Mouse (Mus musculus) forebrain, embryonic 11.5 days (tissue): ENCODE data around the gene Zfp354a. TPM values are rescaled to one million over a fixed set of nuclear protein-coding genes. Genes with fewer than 3 reads are reported as not detected.
"Not testable (repeated sequence)": the region's sequence is repeated elsewhere in the genome, so short reads cannot be mapped to it uniquely, and the experiment has no call there.

ENCODE experiments used
- ATAC-seq: fragments of 200-750 bp; cut with Nextera tagmentation; replicated peaks from 2 replicates; pipeline ENCODE4 v1.8.0; 2017; ENCODE audit warnings: moderate TSS enrichment; ENCODE audit not compliant: low FRiP score
- DNase-seq: peaks from one replicate; pipeline ENCODE4 v3.0.0-alpha.2; 2017; ENCODE audit warnings: low spot score
- H3K27ac ChIP-seq: fragments of 300-500 bp; sonication (generic); 2 replicates; pipeline ENCODE4 v1.5.1; 2014; ENCODE audit warnings: low read depth, low read length
- H3K27me3 ChIP-seq: fragments of 300-500 bp; sonication (generic); 2 replicates; pipeline ENCODE4 v1.6.1; 2014; ENCODE audit warnings: mild to moderate bottlenecking, low read length, mixed read lengths; ENCODE audit not compliant: control insufficient read depth, insufficient read depth
- H3K36me3 ChIP-seq: fragments of 300-500 bp; sonication (generic); 2 replicates; pipeline ENCODE4 v1.6.1; 2014; ENCODE audit warnings: mild to moderate bottlenecking, low read length, moderate library complexity, mixed read lengths; ENCODE audit not compliant: control insufficient read depth, insufficient read depth
- H3K4me1 ChIP-seq: fragments of 300-500 bp; sonication (generic); replicated peaks from 2 replicates; pipeline ENCODE4 v1.6.1; 2014; ENCODE audit warnings: low read length, mixed read lengths; ENCODE audit not compliant: control insufficient read depth, insufficient read depth
- H3K4me2 ChIP-seq: fragments of 300-500 bp; sonication (generic); 2 replicates; pipeline ENCODE4 v1.6.1; 2014; ENCODE audit warnings: low read depth, mild to moderate bottlenecking, low read length, moderate library complexity, mixed read lengths; ENCODE audit not compliant: severe bottlenecking
- H3K4me3 ChIP-seq: fragments of 300-500 bp; sonication (generic); 2 replicates; pipeline ENCODE4 v1.5.1; 2014; ENCODE audit warnings: low read depth, low read length
- H3K9ac ChIP-seq: fragments of 300-500 bp; sonication (generic); 2 replicates; pipeline ENCODE4 v1.6.1; 2014; ENCODE audit warnings: low read length
- H3K9me3 ChIP-seq: fragments of 300-500 bp; sonication (generic); 2 replicates; pipeline ENCODE4 v1.6.1; 2016; ENCODE audit warnings: low read length, mixed read lengths; ENCODE audit not compliant: control insufficient read depth
- WGBS: fragments of 180-500 bp; shearing (Covaris S2); extraction: QIAGEN DNeasy Blood & Tissue Kit; methylation state at CpG from one replicate; pipeline ENCODE4 v1.1.7; 2014; 5-methylcytosine and 5-hydroxymethylcytosine counted together
- polyA plus RNA-seq: library from polyadenylated mRNA; unstranded; fragments of >200 nt; fragmentation: Nextera tagmentation; extraction: Ambion mirVana; gene quantifications from 2 replicates; pipeline ENCODE4 v1.2.1, GENCODE M21; 2014

The Zfp354a gene
- 9.7 and 11.6 TPM in 2 replicates for polyA plus RNA-seq

DNA sequence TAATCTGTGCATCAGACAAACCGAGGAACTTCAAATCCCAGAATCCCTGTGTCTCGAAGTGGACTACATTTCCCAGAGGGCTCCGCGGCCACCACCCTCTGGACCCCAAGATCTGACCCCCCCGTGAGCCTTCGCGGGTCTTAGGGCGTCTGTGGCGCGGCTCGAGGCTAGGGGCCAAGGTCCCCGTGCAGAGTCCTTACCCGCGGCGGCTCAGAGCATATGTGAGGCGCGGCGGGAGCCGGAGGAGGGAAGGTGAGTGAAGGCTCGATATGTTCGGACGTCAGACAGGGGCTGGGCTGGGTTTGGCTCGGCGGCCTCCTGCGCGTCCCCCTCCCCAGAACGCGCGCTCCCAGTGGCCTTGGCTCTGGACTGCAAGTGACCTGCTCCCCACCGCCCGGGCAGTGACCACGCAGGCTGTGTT is at the start of gene Zfp354a:
TSS of gene Zfp354a (plus strand) at position 107 of the 421 bp plus-strand sequence.
- peak; percentile 86 for DNase-seq
- no peaks in the 10 kb centered on the region for H3K36me3 ChIP-seq
- H3K9me3 ChIP-seq, result no peaks in the 10 kb centered on the region
- H3K9ac ChIP-seq, result peak within 1 kb of the TSS; percentile 74
- H3K4me1 ChIP-seq, result peaks cover 2% of the 10 kb centered on the region; the same call in 1 of the 2 replicates
- H3K27me3 ChIP-seq, result no peaks in the 10 kb centered on the region
- H3K4me3 ChIP-seq, result peak within 1 kb of the TSS; percentile 61
- H3K27ac ChIP-seq, result no peak within 1 kb of the TSS
- under 1% methylated on average over 32 of the region's 32 CpGs for WGBS
- peak within 1 kb of the TSS; percentile 62 for H3K4me2 ChIP-seq
- peak; percentile 92 for ATAC-seq

DNA sequence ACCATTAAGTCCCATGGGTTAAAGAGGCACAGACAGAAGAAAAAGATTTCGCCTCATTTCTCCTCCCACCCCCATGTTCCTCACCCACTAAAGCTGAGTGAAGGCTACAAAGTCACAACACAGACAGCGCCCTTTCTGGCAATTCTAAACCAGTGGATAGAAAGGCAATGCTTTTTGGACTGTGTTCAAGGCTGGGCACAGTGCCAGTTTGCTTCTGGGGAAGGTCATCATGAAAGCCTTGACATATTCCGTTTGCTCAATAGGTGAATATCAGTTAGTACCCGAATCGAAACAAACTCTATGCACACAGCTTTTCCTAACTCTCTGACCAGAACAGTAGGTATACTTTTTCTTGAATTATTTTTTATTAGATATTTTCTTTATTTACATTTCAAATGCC is 47.2 kb upstream of the Zfp354a start:
- no peak for DNase-seq
- Histone ChIP-seq H3K4me3 (no peak overlapping the region), H3K27me3 (no peaks in the 10 kb centered on the region), H3K9ac (no peak overlapping the region), H3K4me1 (no peaks in the 10 kb centered on the region), H3K36me3 (no peaks in the 10 kb centered on the region), H3K4me2 (no peak overlapping the region), H3K9me3 (no peaks in the 10 kb centered on the region), H3K27ac (no peak overlapping the region)
- 81% methylated on average over 5 of the region's 5 CpGs for WGBS
- ATAC-seq, result no peak

DNA sequence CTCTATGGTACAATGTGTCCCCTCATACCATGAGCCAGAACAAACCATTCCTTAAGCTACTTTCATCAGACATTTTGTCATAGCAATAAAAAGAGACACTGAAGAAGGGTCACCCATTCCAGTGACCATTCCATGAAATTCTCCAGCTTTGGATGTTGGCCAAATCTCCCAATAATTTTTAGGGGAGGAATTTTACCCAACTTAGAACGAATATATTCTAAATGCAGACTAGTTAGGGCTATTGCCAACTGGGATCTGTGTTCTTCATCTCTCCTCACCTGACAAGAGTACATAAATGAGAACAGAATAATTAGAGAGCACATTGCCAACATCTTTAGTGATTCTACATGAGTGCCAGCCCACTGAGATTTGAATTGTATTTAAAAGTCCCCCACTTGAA is 45.1 kb upstream of the Zfp354a start, which contains the start of gene Olfr54:
TSS of gene Olfr54 (plus strand) at position 301 of the 400 bp plus-strand sequence.
- Histone ChIP-seq H3K4me2 (no peak within 1 kb of the TSS), H3K4me1 (no peaks in the 10 kb centered on the region), H3K4me3 (no peak within 1 kb of the TSS), H3K9me3 (no peaks in the 10 kb centered on the region), H3K9ac (no peak within 1 kb of the TSS), H3K27ac (no peak within 1 kb of the TSS), H3K36me3 (no peaks in the 10 kb centered on the region), H3K27me3 (no peaks in the 10 kb centered on the region)
- WGBS, result 70% methylated on average over 1 of the region's 1 CpGs
- DNase-seq (no peak), ATAC-seq (no peak)

DNA sequence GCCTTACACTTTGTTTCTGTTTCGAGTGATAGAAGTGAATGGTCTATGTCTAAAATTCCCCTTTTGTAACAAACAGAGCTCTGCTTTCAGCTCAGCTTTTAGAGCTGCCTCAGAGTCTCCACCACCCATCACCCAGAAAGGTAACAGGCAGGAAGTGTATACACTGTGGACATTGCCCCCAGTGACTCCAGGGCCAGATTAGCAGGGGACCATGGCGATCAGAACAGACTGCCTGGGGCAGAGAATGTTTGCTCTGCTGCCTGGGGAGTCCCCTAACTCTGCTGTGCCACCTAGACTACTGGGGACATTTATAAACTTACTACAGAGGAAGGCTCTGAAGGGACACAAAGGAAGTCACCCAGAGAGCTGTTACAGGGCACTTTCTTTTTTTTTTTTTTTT is 42.7 kb upstream of the Zfp354a start:
- 65% methylated on average over 2 of the region's 2 CpGs for WGBS
- DNase-seq (no peak), ATAC-seq (no peak)
- no peak overlapping the region for H3K9ac ChIP-seq
- H3K27ac ChIP-seq, result no peak overlapping the region
- no peaks in the 10 kb centered on the region for H3K27me3 ChIP-seq
- H3K9me3 ChIP-seq, result no peaks in the 10 kb centered on the region
- H3K4me3 ChIP-seq, result no peak overlapping the region
- H3K36me3 ChIP-seq, result no peaks in the 10 kb centered on the region
- no peaks in the 10 kb centered on the region for H3K4me1 ChIP-seq
- no peak overlapping the region for H3K4me2 ChIP-seq

DNA sequence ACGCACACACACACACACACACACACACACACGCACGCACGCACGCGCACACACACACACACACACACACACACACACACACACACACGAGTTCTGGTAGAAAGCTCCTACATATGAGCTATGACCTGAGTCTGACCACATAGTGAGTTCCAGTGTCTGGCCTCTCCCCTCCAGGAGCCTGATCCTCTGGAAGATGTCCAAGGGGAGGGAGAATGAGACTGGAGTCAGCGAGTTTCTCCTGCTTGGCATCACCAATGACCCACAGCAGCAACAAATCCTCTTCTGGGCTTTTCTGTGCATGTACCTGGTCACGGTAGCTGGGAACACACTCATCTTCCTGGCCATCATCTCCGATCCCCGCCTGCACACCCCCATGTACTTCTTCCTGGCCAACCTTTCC is 32.2 kb upstream of the Zfp354a start:
- 92% methylated on average over 11 of the region's 11 CpGs for WGBS
- H3K9me3 ChIP-seq, H3K27ac ChIP-seq, DNase-seq, H3K27me3 ChIP-seq, ATAC-seq, H3K4me2 ChIP-seq, H3K9ac ChIP-seq, H3K4me3 ChIP-seq, H3K4me1 ChIP-seq, H3K36me3 ChIP-seq: not testable (repeated sequence)

DNA sequence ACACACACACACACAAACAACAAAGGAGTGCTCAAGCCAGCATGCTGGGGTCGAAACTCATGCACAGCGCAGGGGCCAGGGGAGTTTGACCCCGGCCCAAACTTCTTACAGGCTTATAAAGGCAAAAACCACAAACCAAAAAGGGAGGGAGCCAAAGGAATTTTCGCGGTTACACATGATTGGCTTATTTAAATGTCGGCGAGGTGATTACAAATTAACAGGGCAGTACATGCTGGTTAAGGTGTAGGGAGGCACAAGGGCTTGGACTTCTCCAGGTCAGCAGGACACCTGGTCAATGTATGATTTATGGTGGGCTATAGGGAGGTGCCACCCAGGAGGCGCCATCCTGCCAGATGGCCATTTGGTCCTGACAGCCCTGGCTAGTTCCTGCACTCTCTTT is 29.7 kb upstream of the Zfp354a start:
- not testable (repeated sequence) for H3K27ac ChIP-seq, H3K4me3 ChIP-seq, H3K4me1 ChIP-seq, H3K9ac ChIP-seq, H3K36me3 ChIP-seq, H3K4me2 ChIP-seq, H3K27me3 ChIP-seq, ATAC-seq, H3K9me3 ChIP-seq, DNase-seq
- WGBS, result 83% methylated on average over 8 of the region's 8 CpGs

DNA sequence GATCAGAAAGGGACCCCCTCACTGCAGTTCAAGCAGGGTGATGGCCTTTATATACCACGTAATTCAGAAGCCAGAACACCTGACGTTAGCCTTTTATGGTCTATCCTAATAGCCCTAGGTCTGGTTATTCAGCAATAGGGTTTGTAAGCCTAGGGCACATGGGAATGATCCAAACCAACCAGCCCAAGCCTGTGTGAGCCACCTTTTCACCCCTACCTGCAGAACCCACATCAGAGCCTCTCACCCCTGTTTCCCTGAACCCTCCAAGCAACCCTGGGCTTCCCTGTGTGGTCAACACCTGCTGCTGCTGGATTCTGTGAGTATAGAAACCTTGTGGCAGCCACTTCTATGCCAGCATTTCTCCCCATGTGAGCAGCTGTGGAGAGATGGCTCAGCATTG is 28.8 kb upstream of the Zfp354a start:
- no peak overlapping the region for H3K4me3 ChIP-seq
- H3K36me3 ChIP-seq, result no peaks in the 10 kb centered on the region
- DNase-seq (no peak), ATAC-seq (no peak)
- H3K9ac ChIP-seq, result no peak overlapping the region
- H3K4me1 ChIP-seq, result no peaks in the 10 kb centered on the region
- 85% methylated on average over 2 of the region's 2 CpGs for WGBS
- H3K27ac ChIP-seq, result no peak overlapping the region
- no peaks in the 10 kb centered on the region for H3K27me3 ChIP-seq
- no peak overlapping the region for H3K4me2 ChIP-seq
- H3K9me3 ChIP-seq, result no peaks in the 10 kb centered on the region

DNA sequence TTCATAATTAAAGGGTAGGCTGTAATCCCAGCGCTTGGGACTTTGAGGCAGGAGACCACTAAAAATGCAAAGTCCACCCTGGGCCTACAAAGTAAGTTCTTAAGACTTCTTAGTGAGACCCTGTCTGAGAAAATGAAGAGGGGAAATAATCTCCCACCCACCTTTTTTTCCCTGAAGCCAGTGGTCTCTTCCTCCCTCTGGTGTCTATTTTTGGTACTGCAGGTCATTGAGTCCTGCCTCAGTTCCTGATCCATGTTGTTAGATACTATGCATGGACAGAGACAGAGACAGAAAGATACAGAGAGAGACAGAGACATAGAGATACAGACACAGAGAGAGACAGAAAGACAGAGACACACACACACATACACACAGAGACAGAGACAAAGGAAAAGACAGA is 26.2 kb upstream of the Zfp354a start:
- ATAC-seq (no peak), DNase-seq (no peak)
- Histone ChIP-seq H3K9ac (no peak overlapping the region), H3K9me3 (no peaks in the 10 kb centered on the region), H3K4me3 (no peak overlapping the region), H3K4me1 (no peaks in the 10 kb centered on the region), H3K27ac (no peak overlapping the region), H3K4me2 (no peak overlapping the region), H3K36me3 (no peaks in the 10 kb centered on the region), H3K27me3 (no peaks in the 10 kb centered on the region)
- 13% methylated on average over 1 of the region's 1 CpGs for WGBS

DNA sequence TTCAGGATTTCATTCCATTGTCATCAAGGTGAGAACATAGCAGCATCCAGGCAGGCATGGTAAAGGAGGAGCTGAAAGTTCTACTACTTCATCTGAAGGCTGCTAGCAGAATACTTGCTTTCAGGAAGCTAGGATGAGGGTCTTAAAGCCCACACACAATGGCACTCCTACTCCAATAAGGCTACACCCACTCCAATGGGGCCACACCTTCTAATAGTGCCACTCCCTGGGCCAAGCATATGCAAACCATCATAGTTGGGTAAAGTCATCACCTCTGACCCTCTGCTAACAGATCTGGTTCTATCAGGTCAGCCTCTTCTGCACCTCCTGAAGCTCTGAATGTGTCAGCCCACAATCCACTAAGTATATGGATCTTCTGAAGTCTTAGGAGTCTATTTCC is 24.9 kb upstream of the Zfp354a start:
- H3K9ac ChIP-seq, H3K4me1 ChIP-seq, H3K27me3 ChIP-seq, H3K4me3 ChIP-seq, H3K4me2 ChIP-seq, H3K27ac ChIP-seq, H3K9me3 ChIP-seq, H3K36me3 ChIP-seq, DNase-seq, ATAC-seq: not testable (repeated sequence)
